Mouse (Mus musculus) C2C12 (cell line): ENCODE data around the gene March11. TPM values are rescaled to one million over a fixed set of nuclear protein-coding genes. Genes with fewer than 3 reads are reported as not detected.

Experiments
- H3K27me3 ChIP-seq: one replicate; pipeline ENCODE4 v1.6.1; 2011; ENCODE audit not compliant: control insufficient read depth, insufficient read depth, insufficient read length
- H3K36me3 ChIP-seq: one replicate; pipeline ENCODE4 v1.6.1; 2011; ENCODE audit not compliant: control insufficient read depth, insufficient read depth
- H3K4me3 ChIP-seq: one replicate; pipeline ENCODE4 v1.5.1; 2011; ENCODE audit warnings: mild to moderate bottlenecking, control low read depth; ENCODE audit not compliant: poor library complexity, insufficient read depth, severe bottlenecking
- H3K79me2 ChIP-seq: one replicate; pipeline ENCODE4 v1.6.1; 2011; ENCODE audit not compliant: control insufficient read depth, insufficient read depth
- H3K79me3 ChIP-seq: one replicate; pipeline ENCODE4 v1.6.1; 2011; ENCODE audit warnings: low read depth, control low read depth
- H3ac ChIP-seq: one replicate; pipeline ENCODE3; 2011; ENCODE audit warnings: low read depth; ENCODE audit not compliant: control insufficient read depth, insufficient read length
- CEBPB ChIP-seq: IDR thresholded peaks from one replicate; pipeline ENCODE4 v1.6.1; 2011; ENCODE audit warnings: low read depth, mild to moderate bottlenecking, control low read depth, moderate library complexity
- CTCF ChIP-seq: IDR thresholded peaks from one replicate; pipeline ENCODE4 v1.5.1; 2011; ENCODE audit not compliant: control insufficient read depth, insufficient read depth, insufficient read length
- FOSL1 ChIP-seq: IDR thresholded peaks from one replicate; pipeline ENCODE4 v1.8.0; 2011; ENCODE audit warnings: mild to moderate bottlenecking, low read length; ENCODE audit not compliant: poor library complexity, insufficient read depth, severe bottlenecking
- MAX ChIP-seq: IDR thresholded peaks from one replicate; pipeline ENCODE4 v1.6.1; 2011; ENCODE audit warnings: mild to moderate bottlenecking, control low read depth
- MYOD1 ChIP-seq: IDR thresholded peaks from one replicate; pipeline ENCODE4 v1.6.1; 2011; ENCODE audit warnings: low read depth; ENCODE audit not compliant: control insufficient read depth, insufficient read length
- MYOG ChIP-seq: IDR thresholded peaks from one replicate; pipeline ENCODE4 v1.6.1; 2011; ENCODE audit not compliant: control insufficient read depth, insufficient read length; ENCODE audit errors: extremely low read depth
- USF1 ChIP-seq: IDR thresholded peaks from one replicate; pipeline ENCODE4 v1.6.1; 2011; ENCODE audit warnings: low read depth, mild to moderate bottlenecking, control low read depth, moderate library complexity
- polyA plus RNA-seq: library from polyadenylated mRNA; unstranded; fragments of >200 nt; fragmentation: generic; extraction: Trizol; gene quantifications from one replicate; pipeline ENCODE4 v1.2.1, GENCODE M21; 2012; ENCODE audit warnings: missing spikeins

March11 gene
- polyA plus RNA-seq, 1 experiment: 26.1 TPM

GRCm38 (mm10) chr15:26377355-26377754 lies 68.5 kb downstream of the March11 start:
- Histone ChIP-seq H3K4me3 (no peak overlapping the region), H3K79me3 (no peaks in the 10 kb centered on the region), H3K79me2 (peaks cover 10% of the 10 kb centered on the region), H3K27me3 (no peaks in the 10 kb centered on the region), H3ac (no peak overlapping the region), H3K36me3 (no peaks in the 10 kb centered on the region)
- TF ChIP-seq MYOG (no peak), MYOD1 (peak; percentile 13)

- Histone ChIP-seq H3K79me2 (peaks cover 14% of the 10 kb centered on the region), H3K4me3 (no peak overlapping the region), H3ac (no peak overlapping the region), H3K79me3 (no peaks in the 10 kb centered on the region), H3K36me3 (no peaks in the 10 kb centered on the region), H3K27me3 (no peaks in the 10 kb centered on the region)
- peak; percentile 99 for TF ChIP-seq FOSL1
- peak; percentile 94 for TF ChIP-seq MAX
- TF ChIP-seq CEBPB: peak; percentile 71
- TF ChIP-seq USF1: no peak
- TF ChIP-seq MYOD1: peak; percentile 86
- TF ChIP-seq CTCF: no peak
- no peak for TF ChIP-seq MYOG
Observed at GRCm38 (mm10) chr15:26378879-26379278, 70.0 kb downstream of the March11 start.

DNA sequence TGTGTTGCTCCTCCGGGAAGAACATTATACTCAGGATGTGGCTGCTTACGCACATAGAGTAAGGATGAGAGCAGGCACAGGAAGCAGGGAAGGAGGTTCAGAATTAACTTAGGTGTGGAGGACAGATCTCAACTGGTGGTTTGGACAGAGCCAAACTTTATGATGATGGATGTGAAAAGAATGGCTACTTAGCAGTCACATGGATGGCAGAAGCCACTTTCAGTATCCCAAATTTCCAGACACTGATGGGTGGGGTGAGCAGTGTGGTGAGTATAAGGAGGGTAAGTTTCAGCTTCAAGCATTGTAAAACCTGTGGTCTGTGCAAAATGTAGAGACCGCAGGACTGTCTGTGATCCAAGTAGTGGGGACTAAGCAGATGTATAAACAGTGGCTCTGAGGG lies 71.0 kb downstream of the March11 start:
- peaks cover 14% of the 10 kb centered on the region for H3K79me2 ChIP-seq
- no peak for TF ChIP-seq MYOG
- TF ChIP-seq USF1: peak; percentile 81
- TF ChIP-seq FOSL1: peak; percentile 18
- peak; percentile 19 for TF ChIP-seq CEBPB
- TF ChIP-seq MAX: peak; percentile 95
- no peak for TF ChIP-seq CTCF
- peak; percentile 77 for TF ChIP-seq MYOD1
- no peaks in the 10 kb centered on the region for H3K27me3 ChIP-seq
- no peaks in the 10 kb centered on the region for H3K36me3 ChIP-seq
- peak overlapping the region; percentile 25 for H3ac ChIP-seq
- H3K79me3 ChIP-seq: no peaks in the 10 kb centered on the region
- no peak overlapping the region for H3K4me3 ChIP-seq

DNA sequence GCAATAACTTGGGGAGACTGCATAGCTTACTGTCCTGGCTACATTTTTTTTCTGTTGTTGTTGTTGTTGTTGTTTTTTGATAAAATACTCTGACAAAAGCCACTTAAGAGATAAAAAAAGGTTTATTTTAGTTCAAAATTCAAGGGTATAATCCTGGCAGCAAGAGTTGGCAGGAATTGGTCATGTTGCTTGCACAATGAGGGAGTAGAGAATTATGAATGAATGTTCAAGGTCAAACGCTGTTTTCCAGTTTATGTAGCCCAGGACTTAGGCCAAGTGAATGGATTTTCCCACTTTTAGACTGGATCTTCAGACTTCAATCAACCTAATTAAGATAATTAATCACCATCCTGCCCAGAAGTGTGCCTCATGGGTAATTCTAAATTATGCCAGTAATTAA lies 72.0 kb downstream of the March11 start:
- Histone ChIP-seq H3K4me3 (no peak overlapping the region), H3K36me3 (no peaks in the 10 kb centered on the region), H3ac (no peak overlapping the region), H3K79me3 (no peaks in the 10 kb centered on the region), H3K27me3 (no peaks in the 10 kb centered on the region), H3K79me2 (peaks cover 14% of the 10 kb centered on the region)
- peak; percentile 54 for TF ChIP-seq CEBPB
- TF ChIP-seq MAX: no peak

DNA sequence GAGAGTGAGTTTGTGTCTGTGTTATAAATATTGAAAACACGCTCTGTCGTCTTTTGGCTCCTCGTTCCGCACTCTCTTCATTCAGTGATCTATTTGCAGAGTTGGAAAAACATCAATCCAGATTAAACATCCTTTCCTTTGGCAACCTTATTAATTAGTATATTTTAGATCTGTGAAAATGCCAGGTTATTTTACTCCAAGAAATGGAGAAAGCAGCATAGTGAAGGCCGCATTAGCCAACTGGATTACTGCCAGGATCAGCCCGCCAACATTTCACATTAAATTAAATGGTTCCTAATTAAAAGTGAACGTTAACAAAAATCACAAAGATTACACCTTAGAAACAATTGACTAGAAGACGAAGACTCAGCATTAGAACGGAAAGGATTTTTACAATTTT lies 81.2 kb downstream of the March11 start:
- Histone ChIP-seq H3K79me2 (no peaks in the 10 kb centered on the region), H3K36me3 (peaks cover 10% of the 10 kb centered on the region), H3K27me3 (no peaks in the 10 kb centered on the region), H3K79me3 (no peaks in the 10 kb centered on the region), H3K4me3 (no peak overlapping the region), H3ac (no peak overlapping the region)
- TF ChIP-seq FOSL1: no peak

DNA sequence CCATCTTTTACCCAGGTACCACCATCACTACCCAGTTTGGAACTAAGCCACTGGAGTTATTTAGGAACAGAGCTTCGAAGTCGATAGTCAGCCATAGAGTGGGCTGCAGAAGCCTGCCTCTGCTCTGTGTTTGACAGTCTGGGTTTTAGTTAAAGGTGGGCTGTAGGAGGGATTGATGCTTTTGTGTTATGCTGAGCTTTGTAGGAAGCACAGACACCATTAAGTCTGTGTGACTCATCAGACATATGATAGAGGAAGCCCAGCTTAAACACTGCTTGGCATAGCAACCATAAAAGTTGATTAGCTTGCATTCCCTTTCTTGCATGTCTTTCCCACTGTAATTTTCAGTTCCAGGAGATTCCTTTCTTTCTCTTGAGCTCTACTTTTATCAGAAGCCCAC lies 87.7 kb downstream of the March11 start:
- TF ChIP-seq CEBPB (no peak), USF1 (no peak), FOSL1 (no peak), MYOD1 (no peak), MAX (no peak), MYOG (no peak), CTCF (no peak)
- Histone ChIP-seq H3K79me2 (no peaks in the 10 kb centered on the region), H3K79me3 (no peaks in the 10 kb centered on the region), H3K4me3 (no peak overlapping the region), H3K27me3 (no peaks in the 10 kb centered on the region), H3K36me3 (peaks cover 6% of the 10 kb centered on the region), H3ac (no peak overlapping the region)

- H3K79me3 ChIP-seq: no peaks in the 10 kb centered on the region
- no peaks in the 10 kb centered on the region for H3K36me3 ChIP-seq
- TF ChIP-seq USF1: no peak
- no peak for TF ChIP-seq MYOD1
- no peak for TF ChIP-seq MYOG
- no peak for TF ChIP-seq MAX
- TF ChIP-seq CEBPB: no peak
- no peak for TF ChIP-seq FOSL1
- no peak for TF ChIP-seq CTCF
- H3K27me3 ChIP-seq: no peaks in the 10 kb centered on the region
- H3K79me2 ChIP-seq: no peaks in the 10 kb centered on the region
- no peak overlapping the region for H3ac ChIP-seq
- no peak overlapping the region for H3K4me3 ChIP-seq
Observed at GRCm38 (mm10) chr15:26425284-26425683, 116.4 kb downstream of the March11 start.
